Mouse (Mus musculus): ENCODE results near the gene Rab11fip5.

The Rab11fip5 gene

DNA sequence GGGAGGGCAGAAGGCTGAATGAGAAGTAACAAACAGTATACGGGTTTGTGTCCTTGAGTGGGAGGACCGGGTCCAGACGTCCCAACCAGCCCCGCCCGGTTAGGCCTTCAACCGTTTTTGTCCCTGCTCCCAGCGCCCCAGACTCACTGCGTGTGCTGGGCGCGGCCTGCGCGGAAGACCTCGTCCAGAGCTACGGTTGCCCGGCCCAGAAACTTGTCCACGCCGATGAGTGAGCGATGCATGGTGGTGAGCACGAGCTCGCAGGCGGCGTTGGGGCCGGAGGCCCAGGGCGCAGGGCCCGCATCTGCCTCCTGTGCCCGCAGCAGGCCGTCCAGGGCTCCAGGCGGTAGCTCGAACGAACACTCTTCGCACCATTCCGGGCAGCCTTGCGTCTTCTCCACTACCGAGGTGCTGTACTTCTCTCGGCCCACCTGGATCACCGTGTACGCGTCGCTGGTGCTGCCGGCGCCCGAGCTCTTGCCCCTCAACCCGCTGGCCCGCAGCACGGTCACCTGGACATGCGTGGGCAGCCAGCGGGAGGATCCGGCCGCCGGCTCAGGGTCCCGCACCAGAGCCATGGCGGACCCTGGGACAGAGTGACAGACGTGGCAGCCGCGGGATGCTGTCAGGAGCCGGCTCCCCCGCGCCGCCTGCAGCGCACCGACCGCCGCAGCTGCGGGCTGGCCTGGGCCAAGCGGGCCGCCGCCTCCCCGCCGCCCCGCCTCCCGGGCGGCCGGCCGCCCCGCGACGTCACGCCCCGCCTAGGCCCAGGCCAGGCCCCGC lies at the start of gene Rab11fip5:
Gene Rab11fip5 (minus strand): TSS at position 684 of the 783 bp plus-strand sequence.
- peak; percentile 62 for DNase-seq

DNA sequence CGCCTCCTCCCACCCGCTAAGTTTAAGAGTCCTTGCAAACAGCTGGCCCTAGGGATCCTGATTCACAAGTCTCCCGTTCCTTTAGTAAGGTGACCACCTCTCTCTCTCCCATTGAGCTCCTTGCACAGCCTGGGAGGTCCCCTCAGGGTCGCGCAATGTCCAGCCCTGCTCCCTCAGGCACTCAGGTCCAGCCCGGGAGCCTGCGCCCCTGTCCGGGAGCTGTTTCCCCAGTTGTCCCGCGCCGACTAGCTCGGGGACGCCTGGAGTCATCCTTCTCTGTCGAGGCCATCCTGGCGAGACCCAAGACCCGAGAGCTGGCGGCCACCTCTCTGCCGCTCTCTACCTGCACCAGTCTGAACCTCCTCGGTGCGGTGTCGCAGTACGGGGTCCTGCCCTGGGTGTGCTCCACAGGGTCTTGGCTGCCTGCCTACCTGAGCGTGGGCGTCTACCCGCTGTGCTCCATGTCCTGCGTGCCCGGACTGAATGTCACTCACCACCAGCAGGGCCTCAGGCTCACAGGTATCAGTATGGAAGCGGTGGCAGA lies 49.5 kb upstream of the Rab11fip5 start, which contains the start of gene Noto:
Gene Noto (plus strand): TSS at position 51 of the 544 bp plus-strand sequence.
- no peak for DNase-seq

DNA sequence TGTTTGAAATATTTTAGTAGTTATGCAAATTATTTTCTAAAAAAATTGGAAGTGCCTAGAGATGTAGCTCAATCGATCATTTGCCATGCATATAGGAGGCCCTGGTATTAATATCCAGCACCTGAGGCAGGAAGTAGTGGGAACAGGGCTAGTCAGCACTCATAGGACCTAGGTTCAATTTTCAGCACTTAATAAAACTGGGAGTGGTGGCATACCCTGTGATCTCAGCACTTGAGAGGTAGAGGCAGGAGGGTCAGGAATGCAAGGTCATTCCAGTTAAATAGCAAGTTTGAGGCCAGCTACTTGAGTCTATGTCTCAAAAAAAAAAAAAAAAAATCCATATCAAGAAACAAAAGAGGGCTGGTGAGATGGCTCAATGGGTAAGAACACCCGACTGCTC lies 44.7 kb upstream of the Rab11fip5 start:
- no peak for DNase-seq

DNA sequence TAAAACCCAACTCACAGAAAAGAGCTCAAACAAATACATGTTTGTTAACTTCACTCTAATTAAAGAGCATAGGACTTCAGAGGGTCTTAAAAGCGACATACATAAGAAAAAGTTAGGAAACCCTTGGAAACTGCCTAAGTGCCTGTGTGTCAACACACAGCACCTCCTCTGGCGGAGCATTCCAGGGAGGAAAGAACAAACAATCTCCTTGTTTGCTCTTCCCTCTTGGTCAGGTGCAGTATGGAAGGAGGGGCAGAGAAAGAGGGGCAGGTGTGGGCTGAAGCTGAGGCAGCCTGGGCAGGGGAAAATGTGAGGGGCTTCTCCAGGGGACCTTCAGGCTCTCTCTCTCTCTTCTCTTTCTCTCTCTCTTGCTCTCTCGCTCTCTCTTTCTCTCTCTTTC lies 41.4 kb upstream of the Rab11fip5 start:
- DNase-seq, result no peak

DNA sequence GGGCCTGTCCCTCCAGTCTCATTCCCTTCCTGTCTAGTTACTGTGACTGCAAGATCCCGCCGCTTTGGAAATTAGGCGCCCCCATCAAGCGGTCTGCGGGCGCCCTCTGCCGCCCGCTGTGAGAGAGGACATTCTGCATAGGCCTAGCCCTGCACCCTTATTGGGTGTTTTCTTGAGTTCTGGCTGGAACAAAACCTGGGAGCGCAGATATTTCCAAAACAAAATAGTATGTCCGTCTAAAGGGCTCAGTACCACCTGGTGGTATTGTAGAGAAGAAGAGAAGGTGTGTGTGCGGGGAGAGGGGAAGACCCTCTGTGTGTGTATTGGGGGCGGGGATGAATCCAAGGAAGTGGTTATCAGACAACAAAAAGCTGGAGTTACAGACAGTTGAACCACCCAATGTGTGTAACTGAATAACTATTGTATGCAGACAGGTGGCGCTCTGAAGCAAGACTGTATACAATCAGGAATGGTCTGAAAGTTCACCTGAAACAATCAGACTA lies 36.4 kb upstream of the Rab11fip5 start:
- peak; percentile 80 for DNase-seq

DNA sequence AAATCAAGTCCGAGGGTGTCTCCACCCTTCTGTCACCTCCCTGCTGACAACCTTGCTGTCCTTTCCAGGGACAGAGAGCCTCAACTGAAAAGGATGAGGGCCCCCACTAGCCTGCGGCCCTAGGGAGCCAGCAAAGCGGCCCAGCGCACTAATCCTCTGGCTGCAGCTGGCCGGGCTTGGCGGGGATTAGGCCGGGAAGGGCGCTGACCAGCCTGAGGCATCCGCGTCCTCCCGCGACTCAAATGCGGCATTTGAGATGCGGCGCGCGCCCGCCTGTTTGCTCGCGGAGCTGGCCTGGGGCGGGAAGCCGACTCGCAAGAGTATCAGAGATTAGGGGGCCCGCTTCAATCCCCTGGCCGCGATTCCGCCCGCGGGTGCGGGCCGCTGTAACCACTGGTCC lies 34.6 kb upstream of the Rab11fip5 start:
- DNase-seq, result peak; percentile 38

DNA sequence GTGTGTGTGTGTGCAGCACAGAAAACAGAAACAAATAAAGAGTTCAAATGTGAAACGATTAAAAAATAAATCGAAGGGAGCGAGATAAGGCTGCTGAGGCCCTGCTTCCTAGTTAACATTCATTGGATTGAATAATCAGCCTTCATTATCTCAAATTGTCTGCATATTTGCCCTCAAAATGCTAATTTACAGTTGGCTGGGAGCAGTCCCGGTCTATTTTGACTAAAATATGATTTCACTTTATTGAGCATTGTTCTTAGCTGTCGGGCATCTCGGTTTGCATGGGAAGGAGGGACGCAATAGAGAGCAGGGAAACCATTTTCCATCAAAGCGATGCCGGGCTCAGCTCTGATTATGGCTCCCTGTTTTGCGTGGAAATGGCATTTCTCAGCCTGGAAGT lies 28.6 kb upstream of the Rab11fip5 start:
- no peak for DNase-seq

DNA sequence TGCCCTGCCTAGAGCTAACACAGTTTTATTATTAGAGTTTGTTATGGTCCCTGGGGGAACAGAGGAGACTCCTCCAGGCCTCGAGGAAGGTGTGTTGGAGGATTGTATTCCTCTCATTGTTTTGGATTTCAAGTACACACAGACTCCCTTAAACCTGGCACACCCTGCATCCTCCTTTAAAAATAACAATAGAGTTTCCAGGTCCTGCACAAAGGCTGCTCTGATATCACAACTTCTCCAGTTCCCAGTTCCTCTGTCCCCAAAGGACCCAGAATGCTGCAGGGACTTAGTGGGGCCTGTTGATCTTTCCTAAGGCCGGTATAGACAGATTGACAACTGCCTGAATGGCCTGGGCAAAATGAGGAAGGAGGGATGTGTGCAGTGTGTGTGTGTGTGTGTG lies 28.2 kb upstream of the Rab11fip5 start:
- no peak for DNase-seq

DNA sequence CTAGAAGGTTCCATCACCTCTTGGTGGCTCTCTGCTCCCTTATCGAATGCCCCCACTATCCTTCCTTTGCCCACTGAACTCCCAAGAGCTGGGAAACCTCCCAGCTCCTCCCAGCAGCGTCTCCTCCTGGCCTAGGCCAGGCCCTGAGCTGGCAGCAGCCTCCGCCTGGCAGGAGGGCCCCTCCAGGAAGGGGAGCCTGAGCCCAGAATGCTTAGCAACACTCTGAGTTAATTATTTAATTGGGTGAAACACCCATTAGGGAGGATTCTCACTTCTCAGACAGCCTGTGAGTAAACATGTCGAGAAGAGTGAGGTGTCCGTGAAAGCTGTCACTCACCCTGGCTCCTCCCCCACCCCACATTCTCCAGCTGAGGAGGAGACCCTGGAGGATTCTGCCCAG lies 25.3 kb upstream of the Rab11fip5 start:
- DNase-seq, result peak; percentile 48

DNA sequence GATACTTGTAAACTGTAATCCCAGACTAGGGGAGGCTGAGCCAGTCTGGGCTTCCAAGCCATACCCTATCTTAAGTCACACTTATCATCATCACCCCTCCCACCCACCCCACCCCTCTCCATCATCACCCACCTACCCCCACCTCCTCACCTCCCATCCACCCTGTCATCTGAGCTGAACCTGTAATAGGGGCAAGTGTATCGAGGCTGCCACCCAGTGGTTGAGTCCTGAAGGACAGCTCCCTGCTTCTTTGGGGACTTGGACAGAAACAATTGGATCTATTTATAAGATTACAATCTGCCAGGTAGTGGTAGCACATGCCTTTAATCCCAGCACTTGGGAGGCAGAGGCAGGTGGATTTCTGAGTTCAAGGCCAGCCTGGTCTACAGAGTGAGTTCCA lies 22.7 kb upstream of the Rab11fip5 start:
- DNase-seq, result peak; percentile 67

DNA sequence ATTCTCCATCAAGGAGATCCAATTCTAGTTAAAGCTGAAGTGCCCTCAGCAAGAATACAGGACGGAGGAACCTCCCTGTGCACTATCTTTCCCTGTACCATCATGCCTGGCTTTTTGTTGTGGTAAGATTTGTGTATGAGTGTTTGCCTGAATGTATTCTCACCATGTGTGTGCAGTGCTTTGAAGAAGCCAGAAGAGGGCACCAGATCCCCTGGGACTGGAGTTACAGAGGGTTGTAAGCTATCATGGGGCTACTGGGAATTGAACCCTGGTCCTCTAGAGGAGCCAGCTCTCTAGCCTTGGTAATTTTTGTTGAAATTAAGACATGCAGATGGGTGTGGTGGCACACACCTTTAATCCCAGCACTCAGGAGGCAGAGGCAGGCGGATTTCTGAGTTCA lies 20.9 kb upstream of the Rab11fip5 start:
- DNase-seq, result no peak

DNA sequence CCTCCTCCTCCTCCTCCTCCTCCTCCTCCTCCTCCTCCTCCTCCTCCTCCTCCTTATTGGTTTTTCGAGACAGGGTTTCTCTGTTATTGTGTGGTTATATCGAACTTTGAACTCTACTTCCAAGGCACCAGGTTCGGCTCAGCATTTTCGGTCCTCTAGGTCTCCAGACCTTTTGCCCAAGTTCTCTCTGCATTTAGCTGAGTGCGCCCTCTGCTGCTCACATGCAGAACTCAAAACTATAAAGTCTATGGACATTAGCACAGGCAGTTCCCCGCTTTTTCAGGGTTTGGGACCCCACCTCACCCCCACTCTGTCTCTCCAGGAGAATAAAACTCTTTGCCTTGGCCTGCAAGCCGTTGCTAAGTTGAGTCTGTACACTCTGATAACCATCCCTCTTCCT lies 17.4 kb upstream of the Rab11fip5 start:
- peak; percentile 88 for DNase-seq

DNA sequence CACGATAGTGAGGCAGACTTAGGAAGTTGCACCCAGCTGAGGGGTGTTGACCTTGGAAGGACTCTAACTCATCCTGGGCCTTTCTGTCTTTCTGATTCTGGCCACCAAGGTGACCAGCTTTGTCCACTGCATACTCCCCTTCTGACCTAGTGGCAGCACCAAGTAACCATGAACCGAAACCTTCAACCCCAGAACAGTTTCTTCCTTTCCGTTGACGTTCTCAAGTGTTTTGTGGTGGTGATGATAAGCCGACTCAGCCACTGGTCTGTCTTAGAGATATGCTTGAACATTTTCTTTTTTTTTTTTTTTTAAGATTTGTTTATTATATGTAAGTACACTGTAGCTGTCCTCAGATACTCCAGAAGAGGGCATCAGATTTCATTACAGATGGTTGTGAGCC lies 14.2 kb upstream of the Rab11fip5 start:
- DNase-seq, result no peak

DNA sequence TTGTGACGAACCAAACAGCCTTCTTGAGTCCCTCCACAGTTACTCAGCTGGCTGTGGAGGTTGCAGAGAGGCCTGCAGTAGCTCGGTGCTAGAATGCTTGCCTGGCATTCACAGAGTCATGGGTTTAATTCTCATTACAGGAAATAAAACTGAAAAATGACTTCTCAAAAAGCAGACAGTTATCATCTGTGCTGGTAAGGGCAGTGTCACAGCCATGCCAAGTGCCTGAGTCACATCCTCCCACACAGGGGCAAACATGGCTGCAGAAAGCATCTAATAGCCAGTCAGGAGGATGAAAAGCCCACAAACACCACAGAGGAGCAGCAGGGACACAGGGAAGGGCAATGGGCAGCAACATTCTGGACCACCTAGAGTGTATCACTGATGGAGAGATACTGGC lies 8.4 kb upstream of the Rab11fip5 start:
- DNase-seq, result no peak

DNA sequence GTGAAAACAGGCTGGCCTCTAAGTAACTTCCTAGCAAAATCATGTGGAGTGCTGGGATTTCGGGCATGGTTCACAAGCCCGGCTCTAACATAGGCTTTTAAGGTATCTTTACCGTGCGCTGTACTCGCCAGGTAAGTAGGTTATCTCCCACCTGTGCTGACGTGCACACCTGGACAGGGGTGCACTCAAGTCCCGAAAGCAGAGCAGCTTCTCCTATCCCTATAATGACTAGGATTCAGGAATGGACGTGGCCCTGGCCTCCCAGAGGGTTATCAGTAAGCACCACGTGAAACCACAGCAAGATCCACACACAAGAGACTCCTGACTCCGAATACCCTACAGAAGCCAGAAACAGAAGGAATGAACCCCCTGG lies 7.2 kb upstream of the Rab11fip5 start:
- DNase-seq, result no peak

DNA sequence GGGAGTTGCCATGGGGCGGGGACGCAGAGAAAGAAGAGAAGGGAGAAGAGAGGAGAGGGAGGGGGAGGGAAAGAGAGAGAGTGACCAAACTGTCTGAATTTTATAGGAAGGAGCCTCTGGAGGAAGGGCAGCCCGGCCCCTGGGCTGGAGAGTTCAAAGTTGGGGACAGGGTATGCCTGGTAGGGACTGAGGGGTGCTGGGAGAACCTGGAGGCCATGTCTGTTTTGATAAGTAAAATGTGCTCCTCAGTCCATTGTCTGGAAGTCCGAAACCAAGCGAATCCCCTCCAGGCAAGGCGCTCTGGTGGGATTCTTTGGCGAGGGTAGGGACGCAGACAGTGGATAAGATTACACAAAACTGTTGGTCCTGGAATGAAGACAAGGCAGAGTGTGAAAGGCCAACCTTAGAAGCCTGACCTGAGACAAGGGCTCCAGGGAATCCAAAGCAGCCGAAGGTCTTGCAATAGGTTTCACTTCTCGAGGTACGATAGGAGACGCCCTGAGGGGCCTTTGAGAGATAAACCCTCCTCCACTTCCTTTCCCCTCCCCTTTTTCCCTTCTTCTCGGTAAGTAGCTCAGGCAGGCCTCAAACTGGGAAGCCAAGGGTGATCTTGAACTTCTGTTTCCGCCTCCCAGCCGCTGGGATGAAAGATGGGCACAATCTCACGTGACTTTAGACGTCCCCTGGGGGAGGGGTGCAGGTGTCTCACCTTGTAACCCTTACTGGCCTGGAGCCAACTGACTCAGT lies 6.6 kb upstream of the Rab11fip5 start:
- peak; percentile 51 for DNase-seq

DNA sequence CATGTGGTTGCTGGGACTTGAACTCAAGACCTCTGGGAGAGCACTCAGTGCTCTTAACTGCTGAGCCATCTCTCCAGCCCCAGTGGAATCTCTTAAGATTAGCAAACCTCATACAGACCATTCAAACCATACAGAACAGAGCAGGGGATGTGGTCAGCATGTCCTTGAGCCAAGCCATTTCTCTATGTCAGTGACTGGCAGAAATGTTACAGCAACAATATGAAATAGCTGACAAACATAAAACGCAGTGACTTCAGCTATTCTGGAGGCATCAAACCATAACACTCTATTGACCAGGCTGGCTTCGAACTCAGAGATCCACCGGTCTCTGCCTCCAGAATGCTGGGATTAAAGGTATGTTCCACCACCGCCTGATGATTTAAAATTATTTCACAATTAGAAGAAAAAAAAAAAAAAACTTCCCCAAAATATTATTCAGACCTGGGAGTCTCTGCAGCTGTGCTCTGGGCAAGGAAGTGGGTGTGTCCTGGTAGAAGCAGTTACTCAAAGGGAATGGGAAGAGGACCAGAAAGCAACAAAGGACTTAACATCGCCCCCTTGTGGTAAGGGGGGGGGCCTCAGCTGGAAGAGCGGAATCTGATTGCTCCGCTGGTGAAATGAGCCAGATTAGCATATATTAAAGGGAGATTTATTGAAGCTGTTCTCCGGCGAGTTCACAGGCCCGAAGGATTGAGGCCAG lies 5.9 kb upstream of the Rab11fip5 start:
- DNase-seq, result peak; percentile 92

DNA sequence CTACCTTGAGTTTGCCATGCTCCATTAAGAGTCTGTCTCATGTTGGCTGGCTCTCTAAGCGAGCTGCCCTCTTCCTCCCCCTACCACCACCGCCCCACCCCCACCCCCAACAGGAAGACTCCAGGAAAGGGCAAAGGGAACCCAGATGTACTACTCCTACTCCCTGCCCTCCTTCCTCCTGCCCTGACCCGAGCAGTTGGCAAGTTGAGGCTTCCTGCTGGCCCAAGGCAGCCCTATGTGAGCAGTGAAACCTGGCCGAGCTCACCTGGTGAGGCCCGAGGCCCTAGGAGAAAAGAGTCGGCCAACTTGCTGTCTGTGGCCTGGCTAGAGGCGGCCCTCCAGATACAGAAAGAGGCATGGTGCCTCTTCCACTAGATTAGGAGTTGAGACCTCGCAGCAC lies 4.2 kb upstream of the Rab11fip5 start:
- no peak for DNase-seq

DNA sequence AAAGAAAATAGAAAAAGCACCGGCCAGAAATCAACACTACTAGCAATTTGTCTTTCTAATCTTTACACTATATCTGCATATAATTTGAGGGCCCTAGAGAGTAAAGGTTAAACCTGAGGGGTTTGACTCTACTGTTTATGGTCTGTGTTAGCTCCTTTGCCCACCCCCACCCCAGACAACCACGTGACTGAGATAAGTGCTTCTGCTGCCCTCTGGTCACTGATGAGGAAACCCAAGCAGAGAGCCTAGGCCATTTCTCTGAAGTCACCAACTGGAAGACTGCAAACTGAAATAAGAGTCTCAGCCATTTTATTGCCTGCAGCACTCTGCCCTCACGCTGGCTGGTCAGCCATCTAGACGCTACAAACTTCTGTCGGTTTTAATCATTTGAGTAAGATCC lies 3.4 kb upstream of the Rab11fip5 start:
- no peak for DNase-seq

DNA sequence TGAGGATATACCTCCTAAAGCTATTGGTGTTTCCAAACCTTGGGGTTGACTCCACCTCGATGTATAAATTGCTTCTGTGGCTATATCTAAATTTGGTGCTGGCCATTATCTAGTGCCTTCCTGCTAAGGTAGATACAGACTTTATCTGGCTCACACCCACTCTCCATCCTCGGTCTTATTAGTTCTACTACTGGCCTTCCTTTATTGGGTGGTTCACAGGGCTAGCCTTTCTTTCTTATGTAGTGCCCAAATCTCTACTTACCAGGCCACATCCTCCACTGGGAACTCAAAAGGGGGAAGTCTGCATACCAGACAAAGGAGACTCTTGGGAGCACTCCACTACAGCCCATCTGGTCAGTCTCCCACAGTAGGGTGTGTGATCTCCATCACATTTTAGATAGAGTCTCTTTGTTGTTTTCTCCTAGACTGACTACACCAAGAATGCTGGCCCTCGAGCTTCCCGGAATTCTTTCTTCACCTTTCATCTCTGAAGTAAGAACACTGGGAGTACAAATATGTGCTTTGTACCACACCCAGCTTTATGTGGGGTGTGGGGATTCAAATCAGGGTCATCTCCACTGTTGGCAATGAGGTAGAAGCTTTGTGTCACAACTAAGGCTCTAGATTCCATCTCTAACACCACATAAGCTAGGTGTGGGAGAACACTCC lies 2.8 kb upstream of the Rab11fip5 start:
- no peak for DNase-seq

DNA sequence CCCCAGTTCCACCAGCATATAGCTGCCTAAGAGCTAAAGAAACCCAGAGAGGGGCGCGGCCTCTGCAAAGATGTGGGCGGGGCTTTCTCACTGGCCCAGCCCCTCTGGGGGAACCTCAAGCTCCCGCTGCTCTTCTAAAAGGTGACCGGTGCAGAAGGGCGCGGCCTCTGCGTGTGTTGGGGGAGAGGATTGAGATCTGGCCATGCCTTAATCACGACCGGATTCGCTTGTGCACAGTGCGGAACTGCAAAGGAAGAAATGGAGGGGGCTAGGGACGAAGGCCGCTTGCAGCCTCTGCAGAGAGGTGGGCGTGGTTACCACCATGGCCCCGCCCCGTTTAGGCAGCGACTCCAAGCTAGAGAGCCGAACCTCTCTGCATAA lies 290 bp upstream of the Rab11fip5 start:
- DNase-seq, result peak; percentile 100

DNA sequence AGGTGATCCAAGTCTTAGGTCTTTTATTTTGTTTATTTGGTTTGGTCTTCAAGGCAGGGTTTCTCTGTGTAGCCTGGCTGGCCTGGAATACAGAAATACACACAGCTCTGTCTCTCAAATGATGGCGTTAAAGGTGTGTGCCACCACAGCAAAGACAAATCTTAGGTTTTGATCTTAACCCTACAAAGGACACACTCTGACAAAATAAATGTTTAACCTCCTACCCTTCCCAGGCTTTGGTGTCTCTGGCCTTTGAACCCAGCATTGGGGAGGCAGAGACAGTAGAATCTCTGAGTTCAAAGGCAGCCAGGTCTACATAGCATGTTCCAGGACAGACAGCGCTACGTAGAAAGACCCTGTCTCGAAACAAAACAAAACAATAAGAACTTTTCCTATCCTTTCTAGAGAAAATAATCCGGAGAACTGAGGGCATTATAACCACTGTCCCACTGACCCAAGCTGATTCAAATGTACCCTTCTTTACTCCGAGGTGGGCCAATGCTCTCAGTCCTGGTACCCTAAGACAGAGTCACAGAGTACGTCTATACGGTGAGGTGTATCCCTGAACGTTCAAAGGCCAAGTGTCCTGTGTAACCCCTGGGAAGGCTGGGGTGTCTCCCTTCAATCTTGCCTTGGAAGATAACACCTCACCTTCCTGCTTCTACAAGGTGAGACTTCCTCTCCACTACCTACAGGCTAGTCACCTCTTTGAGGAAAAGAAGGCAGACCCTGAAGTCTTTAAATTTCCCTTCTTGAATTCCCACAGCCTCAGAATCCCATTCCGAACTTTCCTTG lies 1.2 kb downstream of the Rab11fip5 start:
- DNase-seq, result no peak

Measured in kidney, postnatal 10 days (tissue).